Mouse (Mus musculus): ENCODE results near the gene Abhd15.
"Not testable (repeated sequence)": the region's sequence is repeated elsewhere in the genome, so short reads cannot be mapped to it uniquely, and the experiment has no call there.

Abhd15 gene

GRCm38 (mm10) chr11:77514281-77514831 lies 565 bp upstream of the Abhd15 start:
- DNase-seq, result no peak

GRCm38 (mm10) chr11:77515637-77516552 lies 974 bp downstream of the Abhd15 start, which contains the start of gene Trp53i13:
TSS of gene Trp53i13 (minus strand) at chr11:77515980.
- peak; percentile 58 for DNase-seq

GRCm38 (mm10) chr11:77516553-77517425 lies 1.9 kb downstream of the Abhd15 start:
- DNase-seq, result no peak

- peak; percentile 62 for DNase-seq
Observed at GRCm38 (mm10) chr11:77518051-77518798, 3.3 kb downstream of the Abhd15 start.

- peak; percentile 81 for DNase-seq
Observed at GRCm38 (mm10) chr11:77519043-77519442, 4.1 kb downstream of the Abhd15 start, which contains the start of gene Gm10392. TSS of gene Gm10392 (minus strand) at chr11:77519198.

GRCm38 (mm10) chr11:77520601-77521529 lies 5.9 kb downstream of the Abhd15 start:
- peak; percentile 70 for DNase-seq

- DNase-seq, result no peak
Observed at GRCm38 (mm10) chr11:77525804-77526486, 11.0 kb downstream of the Abhd15 start.

GRCm38 (mm10) chr11:77528420-77528819 lies 13.5 kb downstream of the Abhd15 start:
- not testable (repeated sequence) for DNase-seq

- DNase-seq, result no peak
Observed at GRCm38 (mm10) chr11:77529644-77530043, 14.7 kb downstream of the Abhd15 start.

- no peak for DNase-seq
Observed at GRCm38 (mm10) chr11:77530862-77531261, 15.9 kb downstream of the Abhd15 start.

- no peak for DNase-seq
Observed at GRCm38 (mm10) chr11:77532202-77532846, 17.4 kb downstream of the Abhd15 start.

- DNase-seq, result no peak
Observed at GRCm38 (mm10) chr11:77545261-77545660, 30.3 kb downstream of the Abhd15 start.

GRCm38 (mm10) chr11:77585201-77585600 lies 70.3 kb downstream of the Abhd15 start:
- DNase-seq, result no peak

Measured in thymus, postnatal 25 days (tissue).